In the genomic region with DNA sequence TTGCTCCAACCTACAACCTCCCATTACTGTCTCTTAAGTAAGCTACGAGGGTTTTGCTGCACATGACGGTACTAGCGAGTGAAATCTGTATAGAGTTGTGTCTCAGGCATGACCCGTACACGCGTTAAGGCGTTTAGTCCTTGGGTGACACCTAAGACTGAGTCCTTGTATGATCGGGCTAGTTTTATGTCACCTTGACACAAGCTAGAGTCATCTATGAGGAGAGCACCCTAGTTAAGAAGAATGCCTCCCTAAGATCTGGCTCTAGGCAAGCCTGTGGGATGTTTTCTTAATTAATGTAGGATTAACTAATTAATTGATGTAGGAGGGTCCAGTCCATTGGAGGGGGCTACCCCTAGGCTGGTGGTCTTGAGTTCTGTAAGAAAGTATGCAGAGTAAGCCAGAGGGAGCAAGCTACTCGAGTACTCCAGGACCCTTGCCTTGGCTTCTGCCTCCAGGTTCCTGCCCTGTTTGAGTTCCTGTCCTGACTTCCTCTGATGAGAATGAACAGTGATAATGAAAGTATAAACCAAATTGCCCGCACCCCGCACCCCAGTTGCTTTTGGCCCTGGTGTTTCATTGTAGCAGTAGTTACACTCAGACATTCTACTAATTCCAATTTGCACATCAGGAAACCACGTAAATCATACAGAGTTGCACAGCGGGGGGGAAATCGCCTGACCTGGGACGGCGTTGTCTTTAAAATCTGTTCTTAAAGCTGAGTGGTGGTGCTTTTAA, we compare ENCODE assay signal across 8 mouse cellular contexts. TPM values are rescaled to one million over a fixed set of nuclear protein-coding genes. Genes with fewer than 3 reads are reported as not detected.
DNase-seq lines count a peak whose midpoint lies in the region; ATAC-seq and TF ChIP-seq lines count a peak whose summit lies in the region.

No protein-coding gene starts in this region.

- peaks cover 4% of the 10 kb centered on the region for H3K4me1 ChIP-seq in brown adipose tissue, adult 24 weeks (ENCODE audit: control insufficient read depth, insufficient read depth, insufficient read length, low read length)
- H3K4me1 ChIP-seq in forebrain, embryonic 11.5 days (replicated peaks; ENCODE audit: control insufficient read depth, insufficient read depth, low read length): no peaks in the 10 kb centered on the region; the same call in 1 of the 2 replicates
- H3K4me1 ChIP-seq in hindbrain, embryonic 15.5 days (replicated peaks): peaks cover 21% of the 10 kb centered on the region
- H3K4me1 ChIP-seq in midbrain, embryonic 16.5 days (ENCODE audit: control insufficient read depth, insufficient read depth, low read length): peaks cover 23% of the 10 kb centered on the region

- H3K36me3 ChIP-seq in forebrain, embryonic 11.5 days (ENCODE audit: control insufficient read depth, insufficient read depth, low read length): no peaks in the 10 kb centered on the region
- no peaks in the 10 kb centered on the region for H3K36me3 ChIP-seq in hindbrain, embryonic 15.5 days
- no peaks in the 10 kb centered on the region for H3K36me3 ChIP-seq in midbrain, embryonic 16.5 days (ENCODE audit: control insufficient read depth, insufficient read depth, low read length)

- peak; percentile 55 for ATAC-seq in forebrain, embryonic 11.5 days (replicated peaks; ENCODE audit: low FRiP score)
- ATAC-seq in hindbrain, embryonic 15.5 days (ENCODE audit: low FRiP score, low read depth): no peak; the same call in 1 of the 2 replicates
- ATAC-seq in midbrain, embryonic 16.5 days: peak; percentile 50

- no peaks in the 10 kb centered on the region for H3K9me3 ChIP-seq in forebrain, embryonic 11.5 days (ENCODE audit: control insufficient read depth, low read length)
- H3K9me3 ChIP-seq in hindbrain, embryonic 15.5 days: no peaks in the 10 kb centered on the region
- no peaks in the 10 kb centered on the region for H3K9me3 ChIP-seq in midbrain, embryonic 16.5 days (replicated peaks; ENCODE audit: control insufficient read depth, low read length, poor library complexity, severe bottlenecking)

- H3K4me3 ChIP-seq in left cerebral cortex, adult 2 months: peak overlapping the region; percentile 99
- peak overlapping the region; percentile 84 for H3K4me3 ChIP-seq in brown adipose tissue, adult 24 weeks (ENCODE audit: insufficient read depth, low read depth, low read length)
- H3K4me3 ChIP-seq in forebrain, embryonic 11.5 days (ENCODE audit: low read depth, low read length): peak overlapping the region; percentile 95
- peak overlapping the region; percentile 100 for H3K4me3 ChIP-seq in hindbrain, embryonic 15.5 days
- peak overlapping the region; percentile 36 for H3K4me3 ChIP-seq in midbrain, embryonic 16.5 days (ENCODE audit: low read depth, low read length)

- H3K4me2 ChIP-seq in forebrain, embryonic 11.5 days (ENCODE audit: low read depth, low read length, severe bottlenecking): peak overlapping the region; percentile 71
- H3K4me2 ChIP-seq in hindbrain, embryonic 15.5 days: peak overlapping the region; percentile 87
- H3K4me2 ChIP-seq in midbrain, embryonic 16.5 days (ENCODE audit: low read length): peak overlapping the region; percentile 81

- no peak for DNase-seq in left cerebral cortex, adult 2 months (ENCODE audit: extremely low spot score in 1 of 2, low spot score in 2 of 2)
- no peak for DNase-seq in left cerebral cortex, postnatal 4 days
- peak; percentile 55 for DNase-seq in forebrain, embryonic 11.5 days (ENCODE audit: low spot score)
- peak; percentile 23 for DNase-seq in liver
- peak; percentile 19 to 22 for DNase-seq in thymus, postnatal 36 days

- TF ChIP-seq CTCF in left cerebral cortex, adult 2 months (IDR thresholded peaks at IDR 0.05): no peak

- H3K27me3 ChIP-seq in forebrain, embryonic 11.5 days (ENCODE audit: control insufficient read depth, insufficient read depth, low read length): no peaks in the 10 kb centered on the region
- H3K27me3 ChIP-seq in hindbrain, embryonic 15.5 days: no peaks in the 10 kb centered on the region
- H3K27me3 ChIP-seq in midbrain, embryonic 16.5 days (ENCODE audit: control insufficient read depth, insufficient read depth, low read depth, low read length): no peaks in the 10 kb centered on the region

- peak overlapping the region; percentile 17; the same call in 1 of the 2 replicates for H3K27ac ChIP-seq in left cerebral cortex, adult 2 months
- peak overlapping the region; percentile 91 for H3K27ac ChIP-seq in brown adipose tissue, adult 24 weeks (replicated peaks; ENCODE audit: low read depth, low read length)
- no peak overlapping the region for H3K27ac ChIP-seq in forebrain, embryonic 11.5 days (ENCODE audit: low read depth, low read length)
- H3K27ac ChIP-seq in hindbrain, embryonic 15.5 days (replicated peaks): no peak overlapping the region
- H3K27ac ChIP-seq in midbrain, embryonic 16.5 days (ENCODE audit: low read length): no peak overlapping the region

- no peak overlapping the region for H3K9ac ChIP-seq in forebrain, embryonic 11.5 days (ENCODE audit: low read length)
- no peak overlapping the region for H3K9ac ChIP-seq in hindbrain, embryonic 15.5 days
- H3K9ac ChIP-seq in midbrain, embryonic 16.5 days (ENCODE audit: low read depth, low read length): 0 out of 2 replicates have a peak overlapping the region, but pooled peaks have one; percentile 20

- WGBS in forebrain, embryonic 11.5 days: 19% methylated on average over 16 of the region's 16 CpGs
- 21% methylated on average over 16 of the region's 16 CpGs for WGBS in hindbrain, embryonic 15.5 days
- WGBS in midbrain, embryonic 16.5 days: 17% methylated on average over 16 of the region's 16 CpGs

- intact Hi-C loops in left cerebral cortex, adult 2 months (cut with DNase I): loop anchor here (5.0 kb wide), 1 partner anchor 138 kb away; a partner anchor contains a TSS
- intact Hi-C loops in left cerebral cortex, postnatal 4 days (cut with DNase I): no loop called here

RNA-seq across cellular contexts. Expression of a gene that starts 0.9 kb away (rescaled TPM):
- 10 to 100 TPM; 40.1 to 42.5 TPM for total RNA-seq in left cerebral cortex, adult 2 months (2021)
- total RNA-seq in left cerebral cortex, postnatal 4 days (2021): 10 to 100 TPM; 32.0 to 32.2 TPM
- polyA plus RNA-seq in brown adipose tissue, adult 24 weeks (2012; ENCODE audit: insufficient read depth, insufficient read length, missing spikeins): 9.5 and 14.2 TPM in 2 replicates
- 22.8 and 24.5 TPM in 2 replicates for polyA plus RNA-seq in forebrain, embryonic 11.5 days (2014; fragmentation: Nextera tagmentation; extraction: Ambion mirVana)
- polyA plus RNA-seq in hindbrain, embryonic 15.5 days (2015; fragmentation: Nextera tagmentation; extraction: Ambion mirVana): 26.6 and 27.6 TPM in 2 replicates
- 26.3 and 28.3 TPM in 2 replicates for polyA plus RNA-seq in midbrain, embryonic 16.5 days (2015; fragmentation: Nextera tagmentation; extraction: Ambion mirVana)

Comparison
In these comparisons a context has a peak if more than half of its experiments do, and no peak if none do; other contexts are left out.
1. DNase-seq: peak in forebrain, embryonic 11.5 days (single experiment), liver (single experiment) and thymus, postnatal 36 days (2 of 2); none in left cerebral cortex, adult 2 months (0 of 2) and left cerebral cortex, postnatal 4 days (single experiment).
2. H3K27ac ChIP-seq: peak in left cerebral cortex, adult 2 months (single experiment) and brown adipose tissue, adult 24 weeks (single experiment); none in forebrain, embryonic 11.5 days (single experiment), hindbrain, embryonic 15.5 days (single experiment) and midbrain, embryonic 16.5 days (single experiment).
3. H3K4me3 ChIP-seq: peak in every context shown above with its lines; median percentile 100 in hindbrain, embryonic 15.5 days; 99 in left cerebral cortex, adult 2 months; 95 in forebrain, embryonic 11.5 days; 84 in brown adipose tissue, adult 24 weeks; 36 in midbrain, embryonic 16.5 days.
4. Peak in every context shown above with its lines, with median percentiles within 50 percentile points of each other: H3K4me2 ChIP-seq.